7 mouse cellular contexts compared by ENCODE assay signal in genomic region chr6:30048163-30048500, GRCm38 (mm10). TPM values are rescaled to one million over a fixed set of nuclear protein-coding genes. Genes with fewer than 3 reads are reported as not detected.
A peak's percentile ranks its signal among the peaks of the same experiment; 100 is the strongest.
DNase-seq lines count a peak whose midpoint lies in the region; ATAC-seq and TF ChIP-seq lines count a peak whose summit lies in the region.

No protein-coding gene starts in this region.

- no peaks in the 10 kb centered on the region for H3K9me3 ChIP-seq in forebrain, embryonic 10.5 days
- H3K9me3 ChIP-seq in liver, embryonic 13.5 days (replicated peaks), result no peaks in the 10 kb centered on the region

- peak overlapping the region; percentile 99 for H3K27ac ChIP-seq in testis, adult 2 months (ENCODE audit: control insufficient read depth, insufficient read depth, low read depth, low read length)
- peak overlapping the region; percentile 100 for H3K27ac ChIP-seq in forebrain, embryonic 10.5 days
- H3K27ac ChIP-seq in liver, embryonic 13.5 days, result peak overlapping the region; percentile 96

- no peak for TF ChIP-seq POLR2A in testis, adult 2 months (IDR thresholded peaks at IDR 0.05; ENCODE audit: control insufficient read depth, low read depth, low read length)

- DNase-seq in testis, postnatal 14 days (ENCODE audit: low spot score), result no peak
- DNase-seq in forebrain, embryonic 10.5 days (ENCODE audit: extremely low spot score, low spot score), result no peak
- DNase-seq in liver, embryonic 13.5 days, result no peak
- DNase-seq in adrenal gland, postnatal 25 days, result no peak
- no peak for DNase-seq in embryo, embryonic 9.5 days (ENCODE audit: extremely low spot score)
- no peak for DNase-seq in right cerebral cortex, postnatal 14 days

- peak overlapping the region; percentile 99 for H3K9ac ChIP-seq in liver, embryonic 13.5 days

- H3K4me3 ChIP-seq in testis, adult 2 months (ENCODE audit: control insufficient read depth, low read depth, low read length), result peak overlapping the region; percentile 96
- H3K4me3 ChIP-seq in forebrain, embryonic 10.5 days, result peak overlapping the region; percentile 98
- H3K4me3 ChIP-seq in liver, embryonic 13.5 days (replicated peaks), result peak overlapping the region; percentile 99

- no peaks in the 10 kb centered on the region for H3K27me3 ChIP-seq in testis, adult 2 months (ENCODE audit: control insufficient read depth, insufficient read depth, low read length)
- no peaks in the 10 kb centered on the region for H3K27me3 ChIP-seq in forebrain, embryonic 10.5 days (ENCODE audit: poor library complexity, severe bottlenecking)
- no peaks in the 10 kb centered on the region for H3K27me3 ChIP-seq in liver, embryonic 13.5 days

- WGBS in forebrain, embryonic 10.5 days, result 1% methylated on average over 42 of the region's 45 CpGs
- 1% methylated on average over 42 of the region's 45 CpGs for WGBS in liver, embryonic 13.5 days (ENCODE audit: insufficient replicate concordance)

- H3K36me3 ChIP-seq in testis, adult 2 months (ENCODE audit: control insufficient read depth, insufficient read depth, low read length), result no peaks in the 10 kb centered on the region
- peaks cover 28% of the 10 kb centered on the region for H3K36me3 ChIP-seq in forebrain, embryonic 10.5 days (replicated peaks)
- peaks cover 5% of the 10 kb centered on the region; the same call in 1 of the 2 replicates for H3K36me3 ChIP-seq in liver, embryonic 13.5 days

- H3K4me2 ChIP-seq in liver, embryonic 13.5 days, result peak overlapping the region; percentile 90

- H3K4me1 ChIP-seq in testis, adult 2 months (ENCODE audit: control insufficient read depth, insufficient read depth, low read length), result peaks cover 3% of the 10 kb centered on the region; the same call in 1 of the 2 replicates
- H3K4me1 ChIP-seq in forebrain, embryonic 10.5 days, result peaks cover 29% of the 10 kb centered on the region
- peaks cover 54% of the 10 kb centered on the region for H3K4me1 ChIP-seq in liver, embryonic 13.5 days (replicated peaks)

- no peak for ATAC-seq in liver, embryonic 13.5 days (ENCODE audit: low read depth)

- TF ChIP-seq CTCF in testis, adult 2 months (IDR thresholded peaks at IDR 0.05; ENCODE audit: control insufficient read depth, insufficient read depth, insufficient replicate concordance, low read depth, low read length), result no peak

RNA-seq across cellular contexts. Expression of gene Nrf1, which starts 0.3 kb away (rescaled TPM):
- 25.7 and 27.0 TPM in 2 replicates for polyA plus RNA-seq in testis, adult 2 months (2012; rRNA removed)
- 97.8 and 102 TPM in 2 replicates for polyA plus RNA-seq in forebrain, embryonic 10.5 days (2016; fragmentation: Nextera tagmentation; extraction: Ambion mirVana)
- polyA plus RNA-seq in liver, embryonic 13.5 days (2015; fragmentation: Nextera tagmentation; extraction: Ambion mirVana), result 41.5 and 49.1 TPM in 2 replicates
- total RNA-seq in adrenal gland, postnatal 25 days (2021), result 25.0 and 26.8 TPM in 2 replicates
